16 mouse cellular contexts compared by ENCODE assay signal in genomic region chrX:110812071-110812470, GRCm38 (mm10). TPM values are rescaled to one million over a fixed set of nuclear protein-coding genes. Genes with fewer than 3 reads are reported as not detected.
DNase-seq lines count a peak whose midpoint lies in the region; ATAC-seq and TF ChIP-seq lines count a peak whose summit lies in the region.
"Had no signal": no experiment of that assay in that cellular context is flagged by ENCODE, and none has a peak within 500 bp of the region (broad histone marks: within the 10 kb centered on the region; RNA-seq: fewer than 3 reads in every experiment).

No protein-coding gene starts in this region.

- peak overlapping the region; percentile 51 for H3K4me2 ChIP-seq in forebrain, postnatal 0 days (ENCODE audit: low read depth)
- peak overlapping the region; percentile 57 for H3K4me2 ChIP-seq in neural tube, embryonic 13.5 days
- no peak overlapping the region for H3K4me2 ChIP-seq in heart, embryonic 11.5 days

- ATAC-seq in forebrain, postnatal 0 days: no peak
- no peak for ATAC-seq in neural tube, embryonic 13.5 days (ENCODE audit: low read depth)
- no peak for ATAC-seq in heart, embryonic 11.5 days (replicated peaks; ENCODE audit: insufficient number of reproducible peaks, low FRiP score, low TSS enrichment)
- ATAC-seq: liver, postnatal 0 days had no signal

- WGBS in forebrain, postnatal 0 days: 32% methylated on average over 5 of the region's 5 CpGs
- WGBS in midbrain, embryonic 10.5 days: 23% methylated on average over 5 of the region's 5 CpGs
- 30% methylated on average over 5 of the region's 5 CpGs for WGBS in neural tube, embryonic 13.5 days
- WGBS in heart, embryonic 11.5 days (ENCODE audit: insufficient replicate concordance): 28% methylated on average over 5 of the region's 5 CpGs

- no peaks in the 10 kb centered on the region for H3K4me1 ChIP-seq in forebrain, postnatal 0 days (ENCODE audit: insufficient read depth)
- peaks cover 8% of the 10 kb centered on the region for H3K4me1 ChIP-seq in midbrain, embryonic 10.5 days
- no peaks in the 10 kb centered on the region for H3K4me1 ChIP-seq in neural tube, embryonic 13.5 days (replicated peaks)
- no peaks in the 10 kb centered on the region for H3K4me1 ChIP-seq in heart, embryonic 11.5 days (ENCODE audit: control insufficient read depth, insufficient read depth, low read length)

- no peaks in the 10 kb centered on the region for H3K27me3 ChIP-seq in forebrain, postnatal 0 days (ENCODE audit: insufficient read depth, low read length)
- 0 out of 2 replicates have a peak, but pooled peaks cover 7% of the 10 kb centered on the region for H3K27me3 ChIP-seq in midbrain, embryonic 10.5 days (ENCODE audit: low read depth, poor library complexity, severe bottlenecking)
- no peaks in the 10 kb centered on the region for H3K27me3 ChIP-seq in neural tube, embryonic 13.5 days
- H3K27me3 ChIP-seq in heart, embryonic 11.5 days (ENCODE audit: control insufficient read depth, insufficient read depth, low read length): peaks cover 14% of the 10 kb centered on the region
- H3K27me3 ChIP-seq: CH12.LX had no signal

- DNase-seq in embryo, embryonic 10 days (ENCODE audit: low spot score): peak; percentile 15
- no peak for DNase-seq in embryo, embryonic 9.5 days (ENCODE audit: extremely low spot score)
- DNase-seq in forebrain, postnatal 0 days: peak; percentile 11
- peak; percentile 18 for DNase-seq in midbrain, embryonic 10.5 days (ENCODE audit: low spot score)
- no peak for DNase-seq in adipocyte (ENCODE audit: low spot score)
- DNase-seq in heart, adult 11 months: no peak
- DNase-seq: adrenal gland, postnatal 36 days; gastrocnemius, postnatal 36 days; kidney, adult 8-10 months; liver, postnatal 0 days; right cerebral cortex, postnatal 14 days had no signal

- no peaks in the 10 kb centered on the region for H3K9me3 ChIP-seq in forebrain, postnatal 0 days (ENCODE audit: low read length)
- H3K9me3 ChIP-seq in midbrain, embryonic 10.5 days (replicated peaks): no peaks in the 10 kb centered on the region
- H3K9me3 ChIP-seq in neural tube, embryonic 13.5 days: no peaks in the 10 kb centered on the region
- H3K9me3 ChIP-seq in heart, embryonic 11.5 days (replicated peaks; ENCODE audit: control insufficient read depth, low read length): no peaks in the 10 kb centered on the region

- TF ChIP-seq CTCF in forebrain, postnatal 0 days (IDR thresholded peaks at IDR 0.05; ENCODE audit: low read depth): no peak

- H3K4me3 ChIP-seq in forebrain, postnatal 0 days (ENCODE audit: low read depth, low read length): peak overlapping the region; percentile 27
- H3K4me3 ChIP-seq in midbrain, embryonic 10.5 days: peak overlapping the region; percentile 72
- H3K4me3 ChIP-seq in neural tube, embryonic 13.5 days: peak overlapping the region; percentile 27
- H3K4me3 ChIP-seq in heart, embryonic 11.5 days (ENCODE audit: low read depth, low read length): no peak overlapping the region

- H3K36me3 ChIP-seq in forebrain, postnatal 0 days (ENCODE audit: insufficient read depth): no peaks in the 10 kb centered on the region
- H3K36me3 ChIP-seq in midbrain, embryonic 10.5 days: no peaks in the 10 kb centered on the region
- H3K36me3 ChIP-seq in neural tube, embryonic 13.5 days: no peaks in the 10 kb centered on the region
- H3K36me3 ChIP-seq in heart, embryonic 11.5 days (ENCODE audit: control insufficient read depth, insufficient read depth, low read length): no peaks in the 10 kb centered on the region

- H3K9ac ChIP-seq in forebrain, postnatal 0 days: no peak overlapping the region; the same call in 1 of the 2 replicates
- H3K9ac ChIP-seq in neural tube, embryonic 13.5 days: peak overlapping the region; percentile 61
- no peak overlapping the region for H3K9ac ChIP-seq in heart, embryonic 11.5 days (ENCODE audit: low read depth, low read length)
- H3K9ac ChIP-seq: liver, postnatal 0 days had no signal

- peak overlapping the region; percentile 67; the same call in 1 of the 2 replicates for H3K27ac ChIP-seq in forebrain, postnatal 0 days (ENCODE audit: low read depth, low read length)
- H3K27ac ChIP-seq in midbrain, embryonic 10.5 days (replicated peaks): peak overlapping the region; percentile 92
- H3K27ac ChIP-seq in neural tube, embryonic 13.5 days (replicated peaks): peak overlapping the region; percentile 75
- H3K27ac ChIP-seq in heart, embryonic 11.5 days (ENCODE audit: low read depth, low read length): no peak overlapping the region

RNA-seq across cellular contexts. Expression of gene Pou3f4, which starts 2.0 kb away (rescaled TPM):
- total RNA-seq in forebrain, postnatal 0 days (2014; rRNA removed): 17.9 and 23.1 TPM in 2 replicates
- polyA plus RNA-seq in forebrain, postnatal 0 days (2015; fragmentation: Nextera tagmentation; extraction: Ambion mirVana): 5.1 and 6.6 TPM in 2 replicates
- 24.9 and 31.4 TPM in 2 replicates for polyA plus RNA-seq in midbrain, embryonic 10.5 days (2016; fragmentation: Nextera tagmentation; extraction: Ambion mirVana)
- 10.2 and 11.5 TPM in 2 replicates for polyA plus RNA-seq in neural tube, embryonic 13.5 days (2015; fragmentation: Nextera tagmentation; extraction: Ambion mirVana)
- 0.07 and 0.17 TPM in 2 replicates for polyA plus RNA-seq in heart, embryonic 11.5 days (2014; fragmentation: Nextera tagmentation; extraction: Ambion mirVana)
- total RNA-seq: adrenal gland, postnatal 36 days; CH12.LX; common myeloid progenitor, adult 5-6 weeks; gastrocnemius, postnatal 36 days had no signal
- polyA plus RNA-seq: liver, postnatal 0 days; testis, adult 2 months had no signal

Comparison
In these comparisons a context has a peak if more than half of its experiments do, and no peak if none do; other contexts are left out.
1. DNase-seq: peak in embryo, embryonic 10 days (single experiment), forebrain, postnatal 0 days (single experiment) and midbrain, embryonic 10.5 days (single experiment); none in embryo, embryonic 9.5 days (single experiment), adipocyte (single experiment) and heart, adult 11 months (single experiment).